Mouse (Mus musculus): Measurements from ENCODE around the gene Ube2cbp.

The Ube2cbp gene

DNA sequence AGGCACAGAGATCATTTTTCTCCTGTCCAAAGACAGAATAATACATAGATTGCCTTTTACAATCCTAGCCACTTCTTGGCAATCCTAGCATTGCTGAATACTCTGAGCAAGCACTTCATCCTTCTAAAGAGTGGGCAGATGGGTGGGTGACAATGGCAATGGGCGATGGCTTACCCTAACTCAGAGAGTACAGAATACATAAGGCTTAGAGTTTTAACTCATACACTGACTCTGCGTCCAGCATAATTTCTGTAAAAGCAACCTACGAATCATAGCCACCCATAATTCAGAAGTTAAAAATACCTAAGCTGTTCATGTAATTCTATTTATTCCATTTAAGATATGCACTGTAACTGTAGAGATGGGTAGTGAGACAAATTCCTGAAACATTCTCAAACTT, 29.2 kb downstream of the Ube2cbp start:
- no peak for DNase-seq (ENCODE audit: low spot score in 2 of 2)

DNA sequence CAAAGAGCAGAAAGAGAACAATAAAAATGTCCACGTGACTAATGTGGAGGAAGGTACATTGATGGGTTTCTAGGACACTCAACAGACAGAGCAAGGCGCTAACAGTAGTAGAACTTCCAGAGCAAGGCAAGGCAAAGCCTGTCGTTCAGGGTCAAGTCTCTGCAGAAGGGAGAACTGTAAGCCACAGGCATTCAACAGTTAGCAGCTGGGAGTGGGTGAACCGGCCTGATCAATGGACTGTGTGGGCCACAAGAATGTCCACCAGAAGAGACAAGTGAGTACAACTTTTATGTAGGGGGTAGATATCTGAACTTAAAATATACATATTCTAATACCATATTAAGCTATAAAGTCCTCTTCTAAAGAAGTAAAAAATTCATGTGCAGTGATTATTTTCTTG, 41.4 kb downstream of the Ube2cbp start:
- DNase-seq (ENCODE audit: low spot score in 2 of 2) = no peak

DNA sequence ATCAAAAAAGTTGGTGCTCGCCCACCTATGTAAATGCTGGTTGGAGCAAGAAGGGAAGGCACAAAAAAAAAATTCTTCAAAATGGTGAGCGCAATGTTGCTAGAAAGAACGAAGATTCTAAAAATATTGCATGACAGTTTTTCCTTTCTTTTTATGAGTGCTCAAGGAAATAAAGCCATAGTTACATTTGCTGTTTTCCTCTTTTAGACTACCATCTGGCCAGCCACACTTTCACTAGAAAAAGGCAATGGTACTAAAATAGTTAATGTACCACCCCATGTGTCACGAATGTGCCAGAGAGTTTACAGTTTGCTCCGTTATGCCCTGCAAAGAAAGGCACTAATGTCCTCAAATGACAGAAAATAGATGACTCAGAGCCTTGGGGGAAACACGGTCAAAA, 45.4 kb downstream of the Ube2cbp start:
- no peak for DNase-seq (ENCODE audit: low spot score in 2 of 2)

DNA sequence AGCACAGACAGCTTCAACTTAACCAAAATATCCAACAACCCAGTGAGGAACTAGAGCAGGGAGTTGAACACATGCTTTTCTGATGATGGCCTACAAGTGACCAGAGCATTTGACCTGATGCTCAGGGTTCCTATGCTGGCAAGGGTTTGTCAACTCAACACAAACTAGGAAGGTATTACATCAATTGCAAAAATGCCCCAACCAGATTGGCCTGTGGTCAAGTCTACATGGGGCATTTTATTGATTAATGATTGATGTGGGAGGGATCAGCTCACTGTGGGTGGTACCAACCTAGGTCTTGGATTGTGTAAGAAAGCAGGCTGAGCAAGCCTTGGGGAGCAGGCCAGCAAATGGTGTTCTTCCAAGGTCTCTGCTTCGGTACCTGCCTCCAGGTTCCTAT, 46.8 kb downstream of the Ube2cbp start:
- DNase-seq (ENCODE audit: low spot score in 2 of 2) = no peak

DNA sequence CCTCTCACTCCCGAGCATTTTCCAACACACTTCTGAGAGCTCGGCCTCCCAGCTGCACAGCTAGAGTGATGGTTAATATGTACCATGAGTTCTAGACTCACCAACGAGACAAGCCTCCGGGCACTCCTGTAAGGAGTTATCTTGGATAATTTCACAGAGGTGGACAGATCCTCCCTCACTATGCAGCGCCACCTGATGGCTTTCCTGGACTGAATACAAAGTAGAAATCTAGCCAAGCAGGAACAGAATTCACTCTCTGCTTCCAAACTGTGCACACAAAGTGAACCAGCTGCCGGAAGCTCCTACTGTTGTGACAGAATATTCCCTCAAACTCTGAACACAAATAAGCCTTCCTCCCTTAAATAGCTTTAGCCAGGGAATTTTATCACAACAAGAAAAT, 69.0 kb downstream of the Ube2cbp start:
- DNase-seq (ENCODE audit: low spot score in 2 of 2) = no peak

DNA sequence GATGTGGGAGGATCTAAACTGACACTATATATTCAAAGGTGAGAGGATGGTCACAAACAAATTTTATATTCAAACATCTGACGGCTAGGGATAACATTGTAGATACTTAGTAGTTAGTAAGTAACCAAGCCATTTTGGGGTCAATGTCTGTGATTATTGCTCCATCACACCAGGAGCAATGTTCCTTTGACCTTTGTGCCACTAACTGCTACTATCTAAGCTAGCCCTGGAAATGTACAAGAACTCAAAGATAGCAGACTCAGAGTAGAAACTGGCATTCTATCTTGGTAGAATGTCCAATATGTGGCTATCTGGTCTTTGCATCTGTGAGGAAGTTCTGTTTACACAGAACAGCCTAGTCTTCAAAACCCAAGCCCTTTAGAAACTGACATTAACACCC, 69.7 kb downstream of the Ube2cbp start:
- DNase-seq (ENCODE audit: low spot score in 2 of 2) = no peak

DNA sequence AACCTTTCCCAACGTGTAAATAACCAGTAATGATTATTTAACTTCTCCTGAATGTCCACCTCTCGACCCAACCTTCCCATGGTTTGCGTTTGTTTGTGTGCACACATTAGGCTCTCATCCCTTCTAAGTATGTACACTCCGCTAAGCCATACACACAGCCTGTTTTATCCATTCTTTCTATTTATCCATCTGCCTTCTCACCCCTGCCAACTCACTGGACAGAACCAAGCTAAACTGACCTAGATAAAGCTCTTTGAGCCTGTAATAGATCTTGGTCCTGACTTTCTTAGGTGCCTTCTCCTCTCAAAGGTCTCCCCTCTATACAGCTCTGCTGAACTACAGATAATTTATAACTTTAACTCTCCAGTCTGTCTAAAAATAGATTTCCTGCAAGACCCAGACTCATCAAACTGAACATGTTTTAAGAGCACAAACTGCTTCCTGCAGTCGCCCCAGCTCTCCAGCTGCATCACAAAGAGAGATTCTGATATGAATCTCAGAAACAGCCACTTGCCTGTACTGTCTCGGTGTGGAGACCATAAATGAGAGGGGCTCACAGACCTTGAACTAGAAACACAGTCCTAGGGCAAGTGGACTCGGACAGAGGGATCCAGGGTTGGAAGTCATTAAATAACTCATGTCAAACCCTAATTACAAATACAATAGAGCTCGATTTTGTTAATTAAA, 71.0 kb downstream of the Ube2cbp start:
- peak; percentile 7 to 12 for DNase-seq (ENCODE audit: low spot score in 2 of 2)

DNA sequence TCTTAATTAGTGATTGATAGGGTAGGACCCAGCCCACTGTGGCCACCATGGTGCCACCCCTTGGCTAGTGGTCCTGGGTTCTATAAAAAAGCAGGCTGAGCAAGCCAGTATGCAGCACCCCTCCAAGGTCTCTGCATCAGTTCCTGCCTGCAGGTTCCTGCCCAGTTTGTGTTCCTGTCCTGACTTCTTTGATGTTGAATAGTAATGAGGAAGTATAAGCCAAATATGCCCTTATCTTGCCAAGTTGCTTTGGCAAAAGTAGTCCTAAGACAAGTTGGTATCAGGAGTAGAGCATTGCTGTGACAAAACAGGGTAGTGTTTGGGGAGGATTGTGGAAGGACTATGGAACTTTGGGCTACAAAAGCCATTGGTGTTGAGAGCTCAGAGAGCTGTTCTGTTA, 73.3 kb downstream of the Ube2cbp start:
- DNase-seq (ENCODE audit: low spot score in 2 of 2) = no peak

DNA sequence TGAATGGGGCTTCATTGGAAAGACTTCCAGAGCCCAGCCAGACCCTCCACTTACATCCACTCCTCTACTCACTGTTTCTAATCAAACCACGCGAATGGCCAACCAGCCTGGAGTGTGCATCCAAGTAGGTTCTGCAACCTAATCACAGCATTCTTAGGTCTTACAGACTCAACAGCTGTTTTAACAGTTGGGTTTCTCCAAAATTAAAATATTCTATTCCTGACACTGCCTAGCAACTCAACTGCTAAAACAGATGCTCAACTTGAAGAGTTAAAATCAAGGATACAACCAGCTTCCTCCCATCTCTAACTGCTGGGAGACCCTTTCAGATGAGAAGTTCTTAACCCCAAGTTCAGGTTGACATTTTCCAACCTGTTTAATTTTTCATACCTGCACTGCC, 74.0 kb downstream of the Ube2cbp start:
- DNase-seq (ENCODE audit: low spot score in 2 of 2) = no peak

DNA sequence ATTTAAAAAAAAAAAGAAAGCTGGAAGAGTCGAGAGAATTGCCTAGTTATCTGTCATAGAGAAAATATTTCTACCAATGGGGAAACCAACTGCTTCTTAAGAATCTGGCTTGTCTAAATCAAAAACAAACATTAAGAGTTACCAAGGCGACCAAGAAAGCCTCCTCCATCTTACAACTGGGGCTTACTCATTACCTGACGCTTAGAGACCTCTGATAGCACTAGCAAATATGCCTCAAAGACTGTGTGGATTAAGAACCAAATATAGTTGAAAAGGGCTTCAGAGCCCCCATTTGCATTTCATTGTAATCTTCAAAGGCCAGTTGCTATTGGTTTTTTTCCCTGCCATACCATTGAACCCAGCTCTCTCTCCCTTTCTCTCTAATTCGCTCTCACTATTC, 76.2 kb downstream of the Ube2cbp start:
- DNase-seq (ENCODE audit: low spot score in 2 of 2) = no peak

DNA sequence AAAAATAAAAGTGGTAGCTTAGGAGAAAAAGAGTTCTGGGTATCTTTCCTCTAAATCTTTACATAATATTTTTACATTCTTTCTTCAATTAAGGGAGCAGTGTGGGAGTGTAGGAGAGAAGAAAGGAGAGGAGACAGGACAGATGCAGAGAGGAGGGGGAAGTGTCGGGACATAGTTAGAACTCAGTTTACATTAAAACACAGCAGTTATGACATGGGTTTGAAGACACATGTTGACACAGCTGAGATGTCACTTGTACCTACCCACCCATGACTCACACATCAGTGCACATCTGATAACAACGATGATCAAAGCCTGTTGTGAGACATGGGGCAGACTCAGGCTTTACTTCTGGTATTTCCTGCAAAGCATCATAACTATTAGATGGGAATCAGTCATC, 87.8 kb downstream of the Ube2cbp start:
- no peak for DNase-seq (ENCODE audit: low spot score in 2 of 2)

DNA sequence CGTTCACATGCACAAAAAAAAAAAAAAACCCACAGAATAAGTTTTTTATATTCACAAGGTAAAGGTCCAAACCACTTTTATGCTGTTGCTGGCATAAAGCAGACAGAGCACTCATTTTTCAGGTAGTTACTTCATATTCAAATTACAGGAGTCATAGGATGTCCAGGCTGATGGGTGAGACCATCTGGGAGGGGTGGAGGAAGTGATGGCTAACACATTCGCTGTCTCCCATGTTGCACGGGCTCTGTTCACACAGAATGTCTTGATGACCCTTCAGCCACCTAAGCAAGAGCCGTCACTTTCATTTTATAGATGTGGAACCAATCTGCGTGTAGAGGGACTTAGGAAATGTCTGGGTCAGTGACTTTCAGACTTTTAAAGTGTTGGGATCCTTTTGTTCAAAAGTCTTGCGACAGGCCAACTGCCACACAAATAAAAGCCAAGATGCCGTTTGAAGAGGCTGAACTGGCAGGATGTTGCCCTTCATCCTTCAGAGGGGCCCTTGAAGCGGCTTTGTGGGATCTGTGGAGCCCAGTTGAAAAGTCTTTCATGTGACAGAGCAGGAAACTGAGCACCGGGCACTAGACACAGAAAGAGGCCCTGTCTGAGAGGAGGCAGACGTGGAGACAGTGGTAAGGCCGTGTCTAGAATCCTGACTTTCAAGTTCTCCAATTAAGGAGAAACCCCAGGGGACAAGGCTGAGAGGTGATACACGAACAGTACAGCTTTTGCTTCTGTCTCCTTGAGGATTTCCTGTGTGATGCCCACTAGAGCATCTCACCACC, 91.8 kb downstream of the Ube2cbp start:
- DNase-seq (ENCODE audit: low spot score in 2 of 2) = peak; percentile 11 to 12

DNA sequence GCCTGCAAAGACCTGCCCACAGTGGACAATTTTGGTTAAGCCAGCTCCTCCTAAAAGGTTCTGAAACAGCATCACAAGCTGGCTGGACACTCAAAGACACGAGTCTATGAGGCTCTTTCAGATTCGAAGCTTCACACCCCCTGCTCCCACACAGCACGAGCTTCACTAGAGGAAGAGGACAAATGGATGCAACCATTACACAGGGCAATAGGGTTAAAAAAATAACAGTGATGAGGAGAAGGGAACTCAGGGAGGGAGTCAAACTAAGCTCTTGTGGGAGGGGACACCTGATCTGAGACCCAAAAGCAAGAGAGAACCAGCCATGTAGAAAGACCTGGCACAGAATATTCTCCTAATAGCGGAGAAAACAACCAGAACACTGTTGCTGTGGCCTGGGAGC, 95.5 kb downstream of the Ube2cbp start:
- DNase-seq (ENCODE audit: low spot score in 2 of 2) = no peak

DNA sequence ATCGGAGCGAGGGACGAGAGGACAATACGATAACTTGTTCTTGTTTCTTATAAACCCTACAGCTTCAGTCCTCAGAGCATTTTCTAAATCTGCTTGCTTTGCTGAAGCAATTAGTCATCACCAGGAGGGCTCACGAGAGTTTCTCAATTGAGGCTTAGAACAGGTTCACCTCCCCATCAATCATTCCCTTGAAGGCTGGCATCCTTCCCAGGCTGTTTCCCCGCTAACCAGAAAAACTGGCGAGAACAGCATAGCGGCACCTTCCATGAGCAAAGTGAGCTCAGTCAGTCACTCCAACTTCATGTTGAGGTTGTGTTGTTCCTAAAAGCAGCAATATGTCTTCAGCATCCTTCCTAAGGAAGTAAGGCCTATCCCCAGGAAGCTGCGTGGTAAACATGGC, 104.2 kb downstream of the Ube2cbp start:
- no peak for DNase-seq (ENCODE audit: low spot score in 2 of 2)

DNA sequence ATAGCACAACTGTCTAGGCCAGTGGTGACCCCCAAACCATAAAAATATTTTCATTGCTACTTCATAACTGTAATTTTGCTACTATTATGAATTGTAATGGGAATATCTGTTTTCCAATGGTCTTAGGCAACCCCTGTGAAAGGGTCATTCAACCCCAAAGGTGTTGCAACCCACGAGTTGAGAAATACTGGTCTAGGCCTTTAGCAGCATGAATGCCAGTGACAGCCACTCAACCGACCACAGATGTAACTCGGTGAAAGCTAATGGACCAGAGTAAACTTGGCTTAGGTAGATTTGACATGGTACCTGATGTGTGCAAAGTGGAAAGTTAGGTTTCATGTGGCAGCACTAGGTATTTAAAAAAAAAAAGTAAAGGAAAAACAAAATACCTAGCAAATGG, 108.9 kb downstream of the Ube2cbp start:
- no peak for DNase-seq (ENCODE audit: low spot score in 2 of 2)

DNA sequence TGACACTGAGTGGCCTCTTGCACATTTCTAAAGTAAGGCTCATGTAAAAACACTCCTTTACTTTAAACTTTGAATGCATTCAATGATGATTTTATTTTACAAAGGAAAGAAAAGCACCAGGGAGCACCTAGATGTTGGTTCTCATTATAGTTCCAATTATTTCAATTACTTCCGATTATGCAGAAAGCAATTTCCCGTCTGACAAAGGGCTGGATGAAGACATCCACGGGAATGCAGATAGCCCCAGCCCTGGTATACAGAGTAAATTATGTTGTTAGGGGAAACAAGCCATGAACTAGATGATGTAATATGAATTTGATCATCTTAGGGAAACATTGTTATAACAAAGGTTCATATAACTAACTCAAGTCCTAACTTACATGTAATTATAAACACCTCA, 113.3 kb downstream of the Ube2cbp start:
- DNase-seq (ENCODE audit: low spot score in 2 of 2) = no peak

DNA sequence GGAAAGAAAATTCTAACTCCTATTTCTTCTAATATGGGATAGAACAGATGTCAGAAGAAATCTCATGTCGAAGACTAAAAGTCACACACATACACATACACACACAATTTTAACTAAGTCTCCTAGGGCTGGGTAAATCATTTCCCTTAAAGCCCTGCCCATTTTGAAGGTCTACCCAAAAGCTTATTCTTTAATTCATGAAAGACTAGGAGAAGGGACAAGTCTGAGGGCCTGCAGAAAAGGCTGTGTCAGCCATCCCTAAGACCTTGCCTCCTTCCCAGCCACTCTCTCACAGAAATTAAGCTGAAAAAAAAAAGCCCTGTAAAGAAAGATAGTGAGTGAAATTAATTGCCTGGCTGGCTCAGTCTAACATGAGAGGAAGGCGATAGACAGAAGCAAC, 128.0 kb downstream of the Ube2cbp start:
- no peak for DNase-seq (ENCODE audit: low spot score in 2 of 2)

DNA sequence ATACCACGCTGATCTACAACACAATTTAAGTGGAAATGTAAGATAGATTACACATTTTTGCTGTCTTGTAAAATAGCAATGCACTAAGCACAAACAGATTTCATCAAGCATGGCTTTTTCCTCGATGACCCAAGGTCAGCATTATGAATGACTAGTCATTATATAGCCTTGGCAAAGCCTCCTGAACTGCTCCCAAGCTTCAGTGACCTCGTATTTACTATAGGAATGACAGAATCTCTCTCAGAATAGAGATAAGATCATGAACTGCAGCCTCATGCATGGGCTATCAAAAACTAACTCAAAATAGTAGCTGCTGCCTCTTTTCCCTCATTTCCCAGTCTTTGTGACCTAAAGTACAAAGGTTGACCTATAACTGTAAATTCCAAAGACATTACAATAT, 128.4 kb downstream of the Ube2cbp start:
- DNase-seq (ENCODE audit: low spot score in 2 of 2) = no peak

DNA sequence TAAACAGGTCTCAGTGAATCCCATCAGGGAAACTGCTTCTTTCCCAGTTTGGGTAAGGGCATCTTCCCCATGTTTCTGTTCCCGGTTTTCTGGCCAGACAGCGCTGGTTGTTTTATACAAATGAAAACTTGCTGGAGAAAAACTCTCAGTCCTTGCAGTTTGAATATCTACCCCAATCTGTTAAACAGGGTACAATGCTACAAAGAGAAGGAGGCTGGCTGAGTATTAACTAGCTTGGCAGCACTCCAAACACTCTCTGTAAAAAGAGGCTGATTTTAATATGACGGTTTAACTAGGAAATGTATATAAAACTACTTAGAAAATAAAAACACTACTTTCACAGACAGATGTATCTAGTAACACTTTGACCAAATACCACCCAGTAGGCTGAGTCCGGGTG, 129.2 kb downstream of the Ube2cbp start:
- DNase-seq (ENCODE audit: low spot score in 2 of 2) = no peak

DNA sequence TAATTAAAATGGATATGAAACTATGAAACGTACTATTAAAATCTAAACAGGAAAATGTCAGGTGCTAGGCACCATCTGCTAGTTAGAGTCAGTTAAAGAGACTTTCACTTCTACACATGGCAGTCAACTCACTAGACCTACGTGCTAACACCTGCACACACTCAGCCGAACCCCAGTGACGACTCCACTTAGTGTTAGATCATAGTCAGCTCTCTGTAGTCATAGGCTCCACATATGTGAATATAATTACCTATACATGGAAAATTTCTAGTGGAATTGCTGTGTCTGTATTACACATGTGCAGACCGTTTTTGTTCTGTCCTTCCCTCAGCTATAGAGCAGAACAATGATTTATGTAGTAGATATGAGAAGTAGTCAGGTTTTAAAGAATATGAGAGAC, 130.4 kb downstream of the Ube2cbp start:
- DNase-seq (ENCODE audit: low spot score in 2 of 2) = no peak

DNA sequence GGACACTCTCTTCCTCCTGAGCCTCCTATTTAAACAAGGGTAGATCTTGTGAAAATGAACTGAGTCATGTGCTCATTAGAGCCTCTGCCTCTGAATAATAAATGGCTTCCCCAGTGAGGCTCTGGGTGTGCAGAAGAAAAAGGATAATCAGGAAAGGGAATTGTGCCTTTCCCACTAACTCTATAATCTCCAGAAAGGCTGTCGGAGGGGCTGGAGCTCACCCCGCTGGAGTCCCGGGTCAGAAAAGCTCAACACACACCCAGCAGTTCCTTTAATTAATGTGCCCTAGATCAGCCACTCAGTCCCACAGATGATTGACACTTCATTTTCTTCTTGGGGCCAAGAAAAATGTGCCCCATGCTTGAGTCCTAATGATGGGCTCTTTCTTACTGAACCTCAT, 134.2 kb downstream of the Ube2cbp start:
- no peak for DNase-seq (ENCODE audit: low spot score in 2 of 2)

DNA sequence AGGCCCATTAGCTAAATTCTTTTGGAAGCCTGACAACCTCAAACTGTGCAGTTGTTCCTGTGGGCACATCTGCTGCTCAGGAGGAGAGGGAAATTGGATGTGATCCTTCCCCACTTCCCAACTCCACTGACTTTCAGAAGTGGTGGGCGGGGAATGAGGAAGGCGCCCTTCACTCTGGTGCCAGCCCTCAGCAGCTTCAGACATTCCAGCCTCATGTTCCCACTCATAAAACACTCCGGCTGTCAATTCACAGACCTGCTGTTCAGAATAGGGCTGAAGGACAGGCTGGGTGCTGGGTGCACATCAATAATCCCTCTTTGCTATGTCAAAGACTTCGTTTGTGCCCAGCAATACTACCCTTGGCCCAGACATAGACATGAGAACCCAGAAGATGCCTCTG, 136.5 kb downstream of the Ube2cbp start:
- DNase-seq (ENCODE audit: low spot score in 2 of 2) = no peak

DNA sequence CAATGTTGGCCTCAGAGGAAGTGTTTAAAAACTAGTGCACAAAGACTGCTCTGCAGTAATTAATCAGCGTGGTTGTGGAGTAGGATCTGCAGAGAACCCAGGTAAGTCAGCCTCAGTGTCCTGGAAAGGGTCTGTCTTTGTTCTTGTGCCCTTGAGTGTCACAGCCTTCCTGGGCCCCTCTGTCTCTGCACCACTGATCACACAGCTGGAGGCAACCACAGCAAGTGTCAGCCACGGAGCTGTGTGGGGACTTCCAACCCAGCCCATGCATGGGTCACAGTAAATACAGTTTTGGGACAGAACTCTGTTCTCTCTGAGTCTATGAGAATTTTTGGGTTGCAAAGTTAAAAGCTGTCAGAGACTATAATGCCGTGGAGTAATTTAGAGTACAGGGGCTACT, 137.4 kb downstream of the Ube2cbp start:
- DNase-seq (ENCODE audit: low spot score in 2 of 2) = no peak

DNA sequence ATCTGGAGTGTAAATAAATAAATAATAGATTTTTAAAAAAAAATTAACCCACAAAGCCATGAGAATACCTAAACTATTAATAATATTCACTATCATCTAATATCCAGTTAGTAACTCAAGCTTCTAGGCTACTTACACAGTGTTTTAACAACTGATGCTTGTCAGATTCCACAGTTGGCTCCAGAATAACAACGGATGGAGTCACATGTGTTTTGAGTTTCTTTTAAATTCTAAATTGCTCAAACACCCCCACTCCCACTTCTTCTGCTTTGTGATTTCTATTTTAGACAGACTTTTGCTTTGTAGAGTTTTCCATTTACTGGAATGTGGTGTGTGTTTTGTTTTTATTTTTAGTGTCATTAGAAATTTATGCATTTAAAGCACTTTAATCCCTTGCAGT, 140.0 kb downstream of the Ube2cbp start:
- DNase-seq (ENCODE audit: low spot score in 2 of 2) = no peak
